In genomic region chr15:65703559-65703958, GRCm38 (mm10) we compare ENCODE assay signal across 9 mouse cellular contexts.
DNase-seq lines count a peak whose midpoint lies in the region; ATAC-seq and TF ChIP-seq lines count a peak whose summit lies in the region.
"Had no signal": no experiment of that assay in that cellular context is flagged by ENCODE, and none has a peak within 500 bp of the region (broad histone marks: within the 10 kb centered on the region; RNA-seq: fewer than 3 reads in every experiment).

No protein-coding gene starts in this region.

- no peak for DNase-seq in liver, embryonic 14.5 days (ENCODE audit: low read depth in 3 of 3, low spot score in 3 of 3)
- DNase-seq in brain, adult 2 months (ENCODE audit: low read depth, low spot score) = peak; percentile 87
- DNase-seq in forebrain, postnatal 0 days = peak; percentile 80
- DNase-seq in left cerebral cortex, postnatal 10 days (ENCODE audit: extremely low spot score in 1 of 2, low spot score in 2 of 2) = peak; percentile 22 to 48
- no peak for DNase-seq in thymus, postnatal 36 days
- DNase-seq in urinary bladder, adult 2 months (ENCODE audit: low spot score) = no peak

- ATAC-seq in liver, embryonic 14.5 days (ENCODE audit: insufficient read depth) = no peak
- ATAC-seq in liver, embryonic 12.5 days = no peak
- peak; percentile 97 for ATAC-seq in forebrain, postnatal 0 days
- ATAC-seq in intestine, embryonic 16.5 days = no peak

- no peaks in the 10 kb centered on the region for H3K4me1 ChIP-seq in liver, embryonic 14.5 days (replicated peaks; ENCODE audit: control insufficient read depth in 2 of 2, insufficient read depth in 2 of 2, low read length in 1 of 2)
- H3K4me1 ChIP-seq in liver, embryonic 12.5 days = no peaks in the 10 kb centered on the region
- H3K4me1 ChIP-seq in forebrain, postnatal 0 days (ENCODE audit: insufficient read depth) = no peaks in the 10 kb centered on the region
- no peaks in the 10 kb centered on the region for H3K4me1 ChIP-seq in intestine, embryonic 16.5 days (ENCODE audit: control insufficient read depth, insufficient read depth, low read length)
- H3K4me1 ChIP-seq: embryonic facial prominence, embryonic 13.5 days had no signal

- WGBS in liver, embryonic 14.5 days (ENCODE audit: insufficient replicate concordance) = 48% methylated on average over 3 of the region's 3 CpGs
- WGBS in liver, embryonic 12.5 days (ENCODE audit: insufficient replicate concordance) = 44% methylated on average over 3 of the region's 3 CpGs
- 41% methylated on average over 3 of the region's 3 CpGs for WGBS in forebrain, postnatal 0 days
- 40% methylated on average over 3 of the region's 3 CpGs for WGBS in intestine, embryonic 16.5 days

- H3K27me3 ChIP-seq in liver, embryonic 14.5 days (ENCODE audit: control insufficient read depth, insufficient read depth, low read length) = no peaks in the 10 kb centered on the region
- no peaks in the 10 kb centered on the region for H3K27me3 ChIP-seq in liver, embryonic 12.5 days (replicated peaks)
- no peaks in the 10 kb centered on the region for H3K27me3 ChIP-seq in forebrain, postnatal 0 days (ENCODE audit: insufficient read depth, low read length)
- no peaks in the 10 kb centered on the region for H3K27me3 ChIP-seq in intestine, embryonic 16.5 days (replicated peaks; ENCODE audit: control insufficient read depth, insufficient read depth, low read length)
- H3K27me3 ChIP-seq: embryonic facial prominence, embryonic 13.5 days had no signal

- no peaks in the 10 kb centered on the region for H3K9me3 ChIP-seq in liver, embryonic 14.5 days (ENCODE audit: control insufficient read depth, low read length)
- H3K9me3 ChIP-seq in liver, embryonic 12.5 days (replicated peaks) = no peaks in the 10 kb centered on the region
- H3K9me3 ChIP-seq in forebrain, postnatal 0 days (ENCODE audit: low read length) = no peaks in the 10 kb centered on the region
- H3K9me3 ChIP-seq in intestine, embryonic 16.5 days (ENCODE audit: control insufficient read depth, low read length) = no peaks in the 10 kb centered on the region
- H3K9me3 ChIP-seq: embryonic facial prominence, embryonic 13.5 days had no signal

- H3K4me2 ChIP-seq in liver, embryonic 14.5 days (ENCODE audit: low read depth) = no peak overlapping the region
- no peak overlapping the region for H3K4me2 ChIP-seq in liver, embryonic 12.5 days
- H3K4me2 ChIP-seq in forebrain, postnatal 0 days (ENCODE audit: low read depth) = no peak overlapping the region
- no peak overlapping the region for H3K4me2 ChIP-seq in intestine, embryonic 16.5 days (ENCODE audit: low read depth, low read length)
- H3K4me2 ChIP-seq: embryonic facial prominence, embryonic 13.5 days had no signal

- no peak overlapping the region for H3K9ac ChIP-seq in liver, embryonic 14.5 days (replicated peaks)
- H3K9ac ChIP-seq in liver, embryonic 12.5 days = no peak overlapping the region
- no peak overlapping the region for H3K9ac ChIP-seq in forebrain, postnatal 0 days
- H3K9ac ChIP-seq in intestine, embryonic 16.5 days (ENCODE audit: low read depth, low read length) = no peak overlapping the region
- H3K9ac ChIP-seq: embryonic facial prominence, embryonic 13.5 days had no signal

- TF ChIP-seq CTCF in liver, embryonic 14.5 days (IDR thresholded peaks at IDR 0.05; ENCODE audit: low read depth) = peak; percentile 22; the same call in 1 of the 2 replicates
- peak; percentile 96 for TF ChIP-seq CTCF in forebrain, postnatal 0 days (IDR thresholded peaks at IDR 0.05; ENCODE audit: low read depth)

- TF ChIP-seq EP300 in liver, embryonic 14.5 days (IDR thresholded peaks at IDR 0.05; ENCODE audit: low read depth) = no peak

- H3K36me3 ChIP-seq in liver, embryonic 14.5 days (replicated peaks; ENCODE audit: control insufficient read depth, insufficient read depth, low read depth) = no peaks in the 10 kb centered on the region
- H3K36me3 ChIP-seq in liver, embryonic 12.5 days = no peaks in the 10 kb centered on the region
- no peaks in the 10 kb centered on the region for H3K36me3 ChIP-seq in forebrain, postnatal 0 days (ENCODE audit: insufficient read depth)
- H3K36me3 ChIP-seq in intestine, embryonic 16.5 days (ENCODE audit: control insufficient read depth, insufficient read depth, low read length) = no peaks in the 10 kb centered on the region
- H3K36me3 ChIP-seq: embryonic facial prominence, embryonic 13.5 days had no signal

- intact Hi-C loops in left cerebral cortex, postnatal 10 days (cut with DNase I) = loop anchor here (5.0 kb wide), 1 partner anchor 936 kb away; no protein-coding TSS in a partner anchor

- no peak overlapping the region for H3K27ac ChIP-seq in liver, embryonic 14.5 days
- H3K27ac ChIP-seq in liver, embryonic 12.5 days = no peak overlapping the region
- H3K27ac ChIP-seq in forebrain, postnatal 0 days (ENCODE audit: low read depth, low read length) = no peak overlapping the region
- H3K27ac ChIP-seq in intestine, embryonic 16.5 days (ENCODE audit: low read length) = no peak overlapping the region
- H3K27ac ChIP-seq: embryonic facial prominence, embryonic 13.5 days had no signal

- H3K4me3 ChIP-seq in liver, embryonic 14.5 days (ENCODE audit: insufficient read depth in 1 of 2, low read depth in 2 of 2, low read length in 2 of 2) = no peak overlapping the region
- H3K4me3 ChIP-seq in liver, embryonic 12.5 days = no peak overlapping the region
- H3K4me3 ChIP-seq in forebrain, postnatal 0 days (ENCODE audit: low read depth, low read length) = no peak overlapping the region
- H3K4me3 ChIP-seq in intestine, embryonic 16.5 days (ENCODE audit: low read length) = no peak overlapping the region
- H3K4me3 ChIP-seq: embryonic facial prominence, embryonic 13.5 days had no signal

Comparison
In these comparisons a context has a peak if more than half of its experiments do, and no peak if none do; other contexts are left out.
1. DNase-seq: peak in brain, adult 2 months (single experiment), forebrain, postnatal 0 days (single experiment) and left cerebral cortex, postnatal 10 days (2 of 2); none in liver, embryonic 14.5 days (0 of 3), thymus, postnatal 36 days (0 of 2) and urinary bladder, adult 2 months (single experiment).